Mouse (Mus musculus): ENCODE measurements around the gene Ankrd45.

DNA sequence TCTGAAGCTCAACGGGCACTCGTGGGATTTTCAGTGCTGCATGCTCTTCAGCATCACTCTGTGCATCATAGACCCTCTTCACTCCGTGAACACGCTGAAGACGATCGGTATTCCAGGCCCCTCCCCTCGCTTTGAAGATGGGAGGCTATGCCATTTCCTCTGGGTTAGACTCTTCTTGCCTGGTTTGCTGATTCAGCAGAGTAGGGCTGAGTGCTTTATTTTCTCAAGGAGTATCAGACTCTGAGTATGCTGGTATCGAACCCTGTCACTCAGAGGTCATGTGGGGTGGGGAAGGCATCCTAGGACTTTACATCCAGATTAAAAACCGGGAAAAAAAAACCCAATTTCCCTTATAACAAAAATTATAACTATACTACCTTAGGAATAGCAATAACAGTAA is 39.9 kb downstream of the Ankrd45 start:
- TF ChIP-seq CTCF (IDR thresholded peaks at IDR 0.05; ENCODE audit: borderline replicate concordance, extremely low read depth, insufficient read depth, insufficient read length) (no peak), POLR2A (IDR thresholded peaks at IDR 0.05; ENCODE audit: borderline replicate concordance, extremely low read depth, insufficient read depth, insufficient read length, poor library complexity, severe bottlenecking) (no peak)
